Mouse (Mus musculus) left cerebral cortex, postnatal 36 days (tissue): Measurements from ENCODE around the gene Hemgn. TPM values are rescaled to one million over a fixed set of nuclear protein-coding genes. Genes with fewer than 3 reads are reported as not detected.
A peak's percentile ranks its signal among the peaks of the same experiment; 100 is the strongest.

ENCODE experiments used
- DNase-seq, 2 experiments: peaks; one replicate each; pipeline ENCODE4 v3.0.0; 2021 to 2022; ENCODE audit warnings: low spot score in 2 of 2, mixed read lengths in 1 of 2
- intact Hi-C: fragments of 180-260 bp; cut with DNase I; formaldehyde crosslinking; loops from one replicate; pipeline ENCODE4 v1.15.1; 2025
- total RNA-seq, 2 experiments: library from RNA; stranded (reverse); gene quantifications; 2 replicates each; pipeline ENCODE4 v1.2.3; 2021

The Hemgn gene
- total RNA-seq, result not detected

GRCm38 (mm10) chr4:46413406-46413805 lies at the start of gene Hemgn:
TSS of gene Hemgn (minus strand) at chr4:46413506.
- no peak for DNase-seq
- intact Hi-C loops, result no loop called here

DNA sequence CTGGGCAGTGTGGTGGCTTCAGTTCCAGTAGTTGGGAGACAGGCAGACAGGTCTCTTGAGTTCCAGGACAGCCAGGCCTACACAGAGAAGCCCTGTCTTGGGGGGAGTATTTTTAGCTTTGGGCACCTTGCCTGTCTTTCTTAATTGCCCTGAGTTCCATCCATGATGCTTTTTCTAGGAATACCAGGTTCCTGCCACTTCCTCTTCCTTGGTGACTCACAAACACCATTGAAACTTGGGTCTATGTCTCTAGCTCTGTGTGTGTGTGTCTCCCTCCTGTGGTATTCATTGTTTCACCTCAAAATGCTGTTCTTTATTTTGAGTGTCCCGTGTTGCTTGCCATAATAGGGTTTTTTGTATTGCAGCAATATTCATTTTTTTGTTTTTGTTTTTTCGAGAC lies 45.1 kb upstream of the Hemgn start:
- intact Hi-C loops, result no loop called here
- no peak for DNase-seq

GRCm38 (mm10) chr4:46457186-46457585 lies 43.9 kb upstream of the Hemgn start:
- no peak for DNase-seq
- intact Hi-C loops, result no loop called here

DNA sequence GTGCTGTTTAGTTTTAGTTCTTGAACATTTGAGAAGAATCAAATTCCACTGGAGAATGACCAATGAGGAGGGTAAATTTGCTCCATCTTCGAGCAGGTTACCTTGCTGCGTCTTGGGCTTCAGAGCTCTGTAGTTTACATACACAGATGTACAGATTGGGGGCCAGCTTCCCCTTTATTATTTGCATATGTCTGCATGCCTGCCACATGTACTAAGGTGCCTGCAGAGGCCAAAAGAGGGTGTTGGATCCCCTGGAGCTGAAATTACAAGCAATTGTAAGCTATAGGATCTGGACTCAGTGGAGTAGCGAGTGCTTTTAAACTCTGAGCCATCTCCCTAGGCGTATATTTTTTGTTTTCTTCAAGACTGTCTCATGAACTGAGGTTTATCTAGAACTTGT lies 43.5 kb upstream of the Hemgn start:
- intact Hi-C loops, result no loop called here
- no peak for DNase-seq

GRCm38 (mm10) chr4:46454097-46454864 lies 41.0 kb upstream of the Hemgn start:
- no peak for DNase-seq
- intact Hi-C loops, result no loop called here

GRCm38 (mm10) chr4:46452855-46453719 lies 39.8 kb upstream of the Hemgn start:
- DNase-seq, result no peak
- intact Hi-C loops, result no loop called here

DNA sequence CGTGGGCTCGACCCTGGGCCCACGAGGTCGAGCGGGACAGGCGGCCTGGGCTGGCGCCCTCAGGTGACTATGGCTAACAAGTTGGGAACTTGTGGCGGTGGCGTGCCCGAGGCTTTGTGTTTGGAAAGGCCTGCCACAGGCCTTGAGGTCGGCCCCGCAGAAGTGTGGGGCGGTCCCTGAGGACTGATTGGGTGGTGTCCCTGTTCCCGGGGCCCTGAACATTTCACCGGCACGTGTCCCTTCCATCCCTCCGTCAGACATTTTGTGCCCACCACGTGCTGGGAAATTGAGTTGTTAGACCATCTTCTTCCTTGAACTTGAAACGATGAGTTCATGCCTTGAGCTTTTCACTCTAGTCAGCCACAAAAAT lies 39.2 kb upstream of the Hemgn start:
- intact Hi-C loops, result no loop called here
- DNase-seq, result peak in 1 of 2 experiments; percentile 40

DNA sequence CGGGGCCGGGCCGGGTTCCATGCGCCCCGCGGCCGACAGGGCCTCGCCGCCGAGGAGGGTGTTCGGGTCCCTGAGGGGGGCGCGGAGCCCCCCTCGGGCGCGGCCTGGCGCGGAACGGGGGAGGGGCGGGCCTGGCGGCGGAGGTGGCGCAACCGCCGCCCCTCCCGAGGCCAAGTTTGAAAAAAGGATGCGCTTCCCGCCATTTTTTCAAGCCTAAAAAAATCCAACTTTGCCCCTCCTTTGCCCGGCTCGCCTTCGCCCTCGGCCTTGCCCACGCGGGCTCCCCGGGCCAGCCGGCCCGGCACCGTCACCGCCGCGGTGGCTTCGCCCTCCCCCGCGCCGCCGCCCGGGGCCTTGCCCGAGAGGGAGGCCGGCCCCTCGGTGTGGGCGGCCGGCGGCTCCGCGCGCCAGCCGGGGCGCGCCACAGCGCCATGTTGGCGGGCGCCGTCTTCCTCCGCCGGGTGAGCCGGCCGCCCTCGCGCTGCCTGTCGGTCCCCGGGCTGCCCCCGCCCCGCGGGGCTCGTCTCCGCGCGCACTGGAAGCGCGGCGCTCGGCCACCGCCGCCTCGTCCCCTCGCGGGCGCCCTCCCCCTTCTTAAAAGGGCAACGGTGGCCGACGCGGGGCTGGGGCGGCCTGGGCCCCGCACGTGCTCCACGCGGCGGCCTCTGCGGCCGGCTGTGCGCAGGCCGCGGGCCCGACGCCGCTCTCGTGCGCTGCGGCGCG lies 38.6 kb upstream of the Hemgn start:
- DNase-seq, result peak; percentile 74 to 86
- intact Hi-C loops, result loop anchor here (1.0 kb wide), 1 partner anchor 63 kb away; the partner anchor contains the start of gene Trmo

DNA sequence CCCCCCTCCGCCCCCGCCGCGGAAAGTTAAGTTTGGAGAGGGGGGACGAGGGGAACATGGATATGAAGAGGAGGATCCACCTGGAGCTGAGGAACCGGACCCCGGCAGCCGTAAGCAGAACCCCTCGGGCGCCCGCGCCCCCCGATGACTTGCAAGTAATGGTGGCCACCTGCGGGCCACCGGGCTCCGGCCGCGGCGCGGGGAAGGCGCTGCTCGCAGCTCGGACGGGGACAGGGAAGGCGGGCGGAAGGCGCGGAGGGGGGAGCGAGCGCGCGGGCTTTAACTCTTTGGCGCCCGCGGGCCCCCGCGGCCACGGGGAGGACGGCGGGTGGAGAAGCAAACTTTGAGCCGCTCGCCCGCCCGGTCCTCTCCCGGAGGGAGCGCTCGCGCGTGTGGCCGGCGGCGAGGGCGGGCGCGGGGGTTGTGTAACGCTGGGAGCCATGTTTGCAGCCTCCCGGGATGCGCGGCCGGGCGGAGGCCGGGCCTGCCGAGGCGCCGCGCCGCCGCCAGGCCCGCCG lies 38.0 kb upstream of the Hemgn start:
- intact Hi-C loops, result loop anchor here (1.0 kb wide), 1 partner anchor 62 kb away; the partner anchor contains the start of gene Trmo

DNA sequence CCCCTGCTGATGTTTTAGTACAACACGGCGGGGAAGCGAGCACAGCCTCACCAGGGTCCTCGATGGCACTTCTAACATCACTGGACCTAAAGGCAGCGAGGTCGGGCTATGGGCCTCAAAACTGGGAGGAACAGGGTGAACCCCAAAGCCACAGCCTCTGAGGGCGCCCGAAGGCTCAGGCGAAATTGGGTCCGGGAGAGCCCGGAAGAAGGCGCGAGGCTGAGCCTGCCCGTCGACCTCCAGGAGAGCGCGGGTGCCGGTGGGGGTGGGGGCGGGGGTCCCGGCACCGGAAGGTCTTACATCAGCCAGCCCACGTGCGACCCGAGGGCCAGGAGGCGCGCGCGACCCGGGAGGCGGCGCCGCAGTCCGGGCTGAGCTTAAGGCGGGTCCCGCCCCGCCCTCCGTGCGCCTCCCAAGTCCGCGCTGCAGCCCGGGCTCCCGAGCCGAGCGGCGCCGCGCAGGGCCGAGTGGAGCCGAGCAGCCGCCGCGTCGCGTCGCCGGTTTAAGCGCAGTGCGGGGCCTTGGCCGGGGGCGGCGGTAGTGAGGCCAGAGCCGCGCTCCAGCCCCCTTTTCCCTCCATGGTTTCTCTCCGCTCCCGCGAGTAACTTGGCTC lies 37.3 kb upstream of the Hemgn start, which contains the start of gene Anp32b:
TSS of gene Anp32b (plus strand) at position 384 of the 613 bp plus-strand sequence.
- peak; percentile 92 for DNase-seq
- intact Hi-C loops, result loop anchor here (1.0 kb wide), 1 partner anchor 61 kb away; the partner anchor contains the start of gene Trmo

More for the DNA sequence above, 38.0 kb upstream of the Hemgn start:
- peak; percentile 81 to 85 for DNase-seq

- intact Hi-C loops, result no loop called here
- DNase-seq, result no peak
Measured at GRCm38 (mm10) chr4:46450020-46450518, 36.8 kb upstream of the Hemgn start.

DNA sequence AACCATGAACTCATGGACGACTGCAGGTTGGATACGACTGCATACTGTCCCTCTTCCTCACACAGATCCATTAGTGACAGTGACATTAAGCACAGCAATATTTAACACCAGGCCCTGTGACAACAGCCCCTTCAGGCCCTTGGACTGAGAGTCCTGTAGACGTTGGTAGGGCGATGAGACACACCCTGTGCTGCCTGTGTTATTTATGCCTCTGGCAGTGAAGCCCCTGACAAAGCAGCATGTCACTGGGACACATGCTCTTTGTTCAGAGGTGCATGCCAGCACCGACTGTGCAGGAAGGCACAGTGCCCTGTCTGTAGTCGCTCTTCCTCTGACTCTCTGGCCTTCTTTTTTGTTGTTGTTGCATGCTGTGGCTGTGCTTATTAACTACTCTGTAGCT lies 35.6 kb upstream of the Hemgn start:
- DNase-seq, result no peak

GRCm38 (mm10) chr4:46447461-46447860 lies 34.2 kb upstream of the Hemgn start:
- intact Hi-C loops, result no loop called here
- no peak for DNase-seq

More for the DNA sequence above, 35.6 kb upstream of the Hemgn start:
- intact Hi-C loops, result no loop called here

DNA sequence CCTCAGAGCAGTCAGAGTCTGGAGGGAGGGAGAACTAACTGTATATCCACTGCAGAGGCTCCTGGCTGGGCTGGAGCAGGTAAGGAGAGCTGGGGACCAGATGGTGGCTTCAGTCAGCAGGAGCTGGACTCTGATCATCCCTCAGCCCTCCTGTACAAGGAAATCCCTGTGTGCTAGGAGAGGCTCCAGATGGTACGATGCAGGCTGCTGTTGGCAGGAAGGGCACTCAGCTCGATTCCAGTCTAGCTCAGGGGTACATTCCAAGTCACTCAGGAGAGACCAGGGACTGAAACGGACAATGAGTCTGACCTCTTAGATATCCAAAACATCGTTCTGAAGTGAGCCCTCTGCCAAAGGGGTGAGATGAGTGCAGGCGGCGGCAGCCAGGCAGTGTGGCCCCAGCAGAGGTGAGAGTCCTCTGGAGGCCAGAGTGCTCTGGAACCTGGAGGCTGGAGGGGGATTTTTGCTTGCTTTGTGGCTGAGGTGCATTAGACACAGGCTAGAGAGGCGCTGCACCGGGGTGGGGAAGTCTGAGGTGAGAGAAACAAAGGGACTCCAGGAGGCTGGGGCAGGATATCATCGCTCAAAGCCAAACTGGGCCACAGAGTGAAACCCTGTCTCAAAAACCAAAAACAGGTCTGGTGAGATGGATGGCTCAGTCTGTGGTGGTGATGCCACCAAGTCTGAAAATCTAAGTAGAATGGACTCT lies 32.1 kb upstream of the Hemgn start:
- intact Hi-C loops, result no loop called here
- DNase-seq, result no peak

DNA sequence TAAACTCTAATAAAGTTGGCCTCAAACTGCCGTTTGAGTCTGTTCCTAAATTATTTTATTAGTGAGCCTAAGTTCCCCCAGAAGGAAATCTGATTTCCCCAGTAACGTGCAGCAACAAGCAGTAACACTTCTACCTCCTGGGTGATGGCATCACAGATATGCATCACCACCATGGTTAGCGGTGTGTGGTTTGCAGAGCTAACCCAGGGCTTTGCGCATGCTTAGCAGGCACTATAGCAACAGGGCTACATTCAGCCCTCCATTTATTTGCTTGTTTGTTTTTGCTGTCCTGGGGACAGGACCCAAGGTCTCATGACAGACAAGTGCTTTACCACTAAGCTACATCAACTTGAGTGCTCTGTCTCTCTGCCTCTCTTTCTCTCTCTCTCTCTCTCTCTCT lies 29.2 kb upstream of the Hemgn start:
- intact Hi-C loops, result no loop called here
- no peak for DNase-seq

- intact Hi-C loops, result no loop called here
- DNase-seq, result no peak
Measured at GRCm38 (mm10) chr4:46432339-46433036, 19.2 kb upstream of the Hemgn start.

DNA sequence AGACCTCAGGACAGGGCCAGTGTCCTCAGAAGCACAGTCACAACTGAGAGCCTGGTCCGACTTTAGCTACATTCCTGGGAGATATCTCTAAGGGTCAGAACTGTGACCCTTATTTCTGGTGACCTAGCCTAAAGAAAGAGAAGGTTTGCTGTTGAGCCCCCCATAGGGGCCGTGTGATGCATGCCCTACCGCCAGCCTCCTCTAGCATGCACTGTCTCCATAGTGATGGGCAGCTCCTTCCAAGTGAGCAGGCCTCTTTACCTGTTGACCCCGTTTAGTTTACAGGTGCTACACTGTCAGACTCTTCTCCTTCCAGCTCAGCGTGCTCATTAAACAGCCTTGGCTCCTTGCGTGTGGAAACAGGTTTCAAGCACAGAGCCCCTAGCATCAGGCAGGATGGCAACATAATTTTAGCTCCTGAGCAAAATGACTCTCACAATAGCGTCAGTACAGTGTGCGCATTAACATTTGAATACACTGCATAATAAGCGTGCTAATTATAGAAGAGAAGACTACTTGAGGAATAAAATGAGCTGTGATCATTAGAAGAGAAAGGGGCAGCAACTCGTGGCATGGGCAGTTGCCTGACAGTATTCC lies 15.7 kb upstream of the Hemgn start:
- intact Hi-C loops, result no loop called here
- no peak for DNase-seq

GRCm38 (mm10) chr4:46422625-46423024 lies 9.3 kb upstream of the Hemgn start:
- no peak for DNase-seq

More at GRCm38 (mm10) chr4:46422625-46423024, 9.3 kb upstream of the Hemgn start:
- intact Hi-C loops, result no loop called here
